Mouse (Mus musculus) brain, embryonic 14.5 days (tissue): ENCODE data around the gene Nars2.

Source experiments
- CTCF ChIP-seq: fragments of 200-500 bp; IDR thresholded peaks from 2 replicates; pipeline ENCODE4 v1.5.1; 2012; ENCODE audit warnings: inconsistent platforms, mild to moderate bottlenecking, moderate library complexity, borderline replicate concordance; ENCODE audit not compliant: insufficient read depth, insufficient read length; ENCODE audit errors: extremely low read depth
- POLR2A ChIP-seq: fragments of 200-500 bp; IDR thresholded peaks from 2 replicates; pipeline ENCODE4 v1.6.1; 2012; ENCODE audit warnings: mild to moderate bottlenecking, inconsistent platforms, borderline replicate concordance; ENCODE audit not compliant: poor library complexity, insufficient read depth, insufficient read length, severe bottlenecking; ENCODE audit errors: extremely low read depth

DNA sequence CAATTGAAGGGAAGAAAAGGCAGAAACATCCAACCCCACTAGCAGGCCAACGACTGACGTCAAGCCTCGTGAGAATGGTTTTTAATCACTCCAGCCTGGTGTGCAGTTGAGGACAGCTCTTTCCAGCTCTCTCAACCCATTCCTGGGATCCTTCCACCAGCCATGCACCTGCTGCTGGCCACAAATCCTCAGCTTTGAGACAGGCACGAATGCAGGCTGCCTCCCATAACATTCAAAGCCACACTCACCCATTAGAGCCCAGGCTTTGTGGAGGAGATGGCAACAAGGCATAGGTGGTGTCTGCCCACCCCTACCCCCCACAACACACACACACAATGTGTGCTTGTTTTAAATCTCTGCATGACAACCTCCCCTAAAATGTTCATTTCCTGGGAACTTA is 127.4 kb downstream of the Nars2 start:
- TF ChIP-seq CTCF (no peak), POLR2A (no peak)
